8 mouse cellular contexts compared by ENCODE assay signal in the genomic region with DNA sequence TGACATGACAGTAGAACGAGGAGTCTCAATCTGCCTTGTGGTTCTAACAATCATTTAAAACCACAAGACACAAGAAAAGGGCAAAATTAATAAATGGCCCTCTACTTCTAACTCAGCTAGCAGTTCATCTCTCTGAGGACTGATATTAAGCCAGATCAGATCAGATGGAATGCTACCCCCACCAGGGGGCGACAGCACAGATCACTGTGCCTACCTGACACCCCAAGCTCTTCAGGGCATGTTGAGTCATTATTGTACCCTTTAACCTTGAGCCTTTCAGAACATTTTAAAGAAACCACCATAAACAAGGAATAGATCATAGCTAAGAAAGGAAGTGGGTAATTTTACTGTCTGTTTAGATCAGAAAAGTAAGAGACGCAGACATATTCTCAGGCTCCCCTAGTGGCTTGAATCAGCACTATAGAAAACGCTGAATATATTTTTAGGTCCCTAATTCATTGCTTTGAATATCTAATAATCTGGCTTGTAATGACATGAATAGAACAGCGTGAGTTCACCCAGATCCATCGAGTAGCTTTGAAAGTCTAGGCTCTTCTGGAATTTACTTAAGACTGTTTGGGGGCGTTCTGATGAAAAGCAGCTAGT.
DNase-seq lines count a peak whose midpoint lies in the region; ATAC-seq and TF ChIP-seq lines count a peak whose summit lies in the region.

No protein-coding gene starts in this region.

- no peak overlapping the region for H3K4me3 ChIP-seq in forebrain, postnatal 0 days (ENCODE audit: low read depth, low read length)
- H3K4me3 ChIP-seq in forebrain, embryonic 10.5 days, result no peak overlapping the region
- H3K4me3 ChIP-seq in midbrain, embryonic 14.5 days (replicated peaks; ENCODE audit: low read depth, low read length), result no peak overlapping the region
- H3K4me3 ChIP-seq in midbrain, embryonic 10.5 days, result no peak overlapping the region
- H3K4me3 ChIP-seq in limb, embryonic 10.5 days, result no peak overlapping the region

- H3K9me3 ChIP-seq in forebrain, postnatal 0 days (ENCODE audit: low read length), result no peaks in the 10 kb centered on the region
- no peaks in the 10 kb centered on the region for H3K9me3 ChIP-seq in forebrain, embryonic 10.5 days
- no peaks in the 10 kb centered on the region for H3K9me3 ChIP-seq in midbrain, embryonic 14.5 days (ENCODE audit: control insufficient read depth, low read length)
- no peaks in the 10 kb centered on the region for H3K9me3 ChIP-seq in midbrain, embryonic 10.5 days (replicated peaks)
- H3K9me3 ChIP-seq in limb, embryonic 10.5 days (replicated peaks), result no peaks in the 10 kb centered on the region

- WGBS in forebrain, postnatal 0 days, result 74% methylated on average over 7 of the region's 7 CpGs
- 85% methylated on average over 7 of the region's 7 CpGs for WGBS in forebrain, embryonic 10.5 days
- 84% methylated on average over 7 of the region's 7 CpGs for WGBS in midbrain, embryonic 14.5 days
- WGBS in midbrain, embryonic 10.5 days, result 88% methylated on average over 7 of the region's 7 CpGs
- WGBS in limb, embryonic 10.5 days, result 85% methylated on average over 7 of the region's 7 CpGs

- DNase-seq in forebrain, postnatal 0 days, result no peak
- no peak for DNase-seq in forebrain, embryonic 10.5 days (ENCODE audit: extremely low spot score, low spot score)
- peak; percentile 29 for DNase-seq in midbrain, embryonic 14.5 days
- no peak for DNase-seq in midbrain, embryonic 10.5 days (ENCODE audit: low spot score)
- DNase-seq in c-Kit-positive CD71-positive TER-119-positive erythroid progenitor cells, embryonic 14.5 days (ENCODE audit: low spot score), result peak; percentile 29
- peak; percentile 43 for DNase-seq in limb, embryonic 10.5 days (ENCODE audit: low spot score)
- DNase-seq in spleen, postnatal 10 days (ENCODE audit: low spot score in 2 of 2), result peak; percentile 15 to 73
- no peak for DNase-seq in yolk sac, embryonic 10.5 days (ENCODE audit: low spot score)

- peak; percentile 51 for TF ChIP-seq CTCF in forebrain, postnatal 0 days (IDR thresholded peaks at IDR 0.05; ENCODE audit: low read depth)

- H3K4me2 ChIP-seq in forebrain, postnatal 0 days (ENCODE audit: low read depth), result no peak overlapping the region
- no peak overlapping the region for H3K4me2 ChIP-seq in midbrain, embryonic 14.5 days (ENCODE audit: low read length)

- no peak overlapping the region for H3K9ac ChIP-seq in forebrain, postnatal 0 days
- no peak overlapping the region for H3K9ac ChIP-seq in midbrain, embryonic 14.5 days (replicated peaks; ENCODE audit: low read length)

- H3K4me1 ChIP-seq in forebrain, postnatal 0 days (ENCODE audit: insufficient read depth), result no peaks in the 10 kb centered on the region
- H3K4me1 ChIP-seq in forebrain, embryonic 10.5 days, result no peaks in the 10 kb centered on the region
- no peaks in the 10 kb centered on the region for H3K4me1 ChIP-seq in midbrain, embryonic 14.5 days (ENCODE audit: control insufficient read depth, insufficient read depth, low read length)
- H3K4me1 ChIP-seq in midbrain, embryonic 10.5 days, result no peaks in the 10 kb centered on the region
- no peaks in the 10 kb centered on the region for H3K4me1 ChIP-seq in limb, embryonic 10.5 days

- ATAC-seq in forebrain, postnatal 0 days, result 0 out of 2 replicates have a peak, but pooled peaks have one; percentile 16
- ATAC-seq in midbrain, embryonic 14.5 days (ENCODE audit: low FRiP score, low TSS enrichment), result no peak

- H3K27ac ChIP-seq in forebrain, postnatal 0 days (ENCODE audit: low read depth, low read length), result no peak overlapping the region
- no peak overlapping the region for H3K27ac ChIP-seq in forebrain, embryonic 10.5 days
- no peak overlapping the region for H3K27ac ChIP-seq in midbrain, embryonic 14.5 days (replicated peaks; ENCODE audit: low read depth, low read length)
- no peak overlapping the region for H3K27ac ChIP-seq in midbrain, embryonic 10.5 days (replicated peaks)
- H3K27ac ChIP-seq in limb, embryonic 10.5 days, result no peak overlapping the region

- H3K27me3 ChIP-seq in forebrain, postnatal 0 days (ENCODE audit: insufficient read depth, low read length), result no peaks in the 10 kb centered on the region
- no peaks in the 10 kb centered on the region for H3K27me3 ChIP-seq in forebrain, embryonic 10.5 days (ENCODE audit: poor library complexity, severe bottlenecking)
- H3K27me3 ChIP-seq in midbrain, embryonic 14.5 days (ENCODE audit: control insufficient read depth, insufficient read depth, low read length), result no peaks in the 10 kb centered on the region
- H3K27me3 ChIP-seq in midbrain, embryonic 10.5 days (ENCODE audit: low read depth, poor library complexity, severe bottlenecking), result no peaks in the 10 kb centered on the region
- H3K27me3 ChIP-seq in limb, embryonic 10.5 days (ENCODE audit: low read depth, poor library complexity, severe bottlenecking), result no peaks in the 10 kb centered on the region

- H3K36me3 ChIP-seq in forebrain, postnatal 0 days (ENCODE audit: insufficient read depth), result peaks cover 6% of the 10 kb centered on the region; the same call in 1 of the 2 replicates
- H3K36me3 ChIP-seq in forebrain, embryonic 10.5 days (replicated peaks), result peaks cover 52% of the 10 kb centered on the region
- H3K36me3 ChIP-seq in midbrain, embryonic 14.5 days (ENCODE audit: control insufficient read depth, insufficient read depth, low read length), result peaks cover 25% of the 10 kb centered on the region
- H3K36me3 ChIP-seq in midbrain, embryonic 10.5 days, result peaks cover 34% of the 10 kb centered on the region
- H3K36me3 ChIP-seq in limb, embryonic 10.5 days, result peaks cover 57% of the 10 kb centered on the region

Comparison
In these comparisons a context has a peak if more than half of its experiments do, and no peak if none do; other contexts are left out.
1. DNase-seq: peak in midbrain, embryonic 14.5 days (single experiment), c-Kit-positive CD71-positive TER-119-positive erythroid progenitor cells, embryonic 14.5 days (single experiment), limb, embryonic 10.5 days (single experiment) and spleen, postnatal 10 days (2 of 2); none in forebrain, postnatal 0 days (single experiment), forebrain, embryonic 10.5 days (single experiment), midbrain, embryonic 10.5 days (single experiment) and yolk sac, embryonic 10.5 days (single experiment).